Mouse (Mus musculus): ENCODE results near the gene Uvrag. TPM values are rescaled to one million over a fixed set of nuclear protein-coding genes. Genes with fewer than 3 reads are reported as not detected.

Gene Uvrag
- total and polyA plus RNA-seq, 3 experiments, result 15.0 to 19.5 TPM; not detected in 1

GRCm38 (mm10) chr7:99128965-99129364, 12.0 kb downstream of the Uvrag start:
- Histone ChIP-seq H3K27me3 (ENCODE audit: control insufficient read depth in 1 of 2, insufficient read depth in 2 of 2, low read length in 2 of 2) (no peaks in the 10 kb centered on the region), H3K36me3 (ENCODE audit: control insufficient read depth in 1 of 2, insufficient read depth in 2 of 2, low read length in 2 of 2) (no peaks in the 10 kb centered on the region; a peak in 1 of 4 replicates), H3K9me3 (replicated peaks; ENCODE audit: insufficient read depth, low read length) (no peaks in the 10 kb centered on the region), H3K9ac (ENCODE audit: control insufficient read depth, low read depth, low read length, poor library complexity, severe bottlenecking) (no peak overlapping the region), H3K4me3 (ENCODE audit: control insufficient read depth in 1 of 2, insufficient read depth in 1 of 2, low read depth in 2 of 2, low read length in 2 of 2) (no peak overlapping the region), H3K27ac (ENCODE audit: control insufficient read depth, low read depth, low read length) (no peak overlapping the region), H3K79me2 (ENCODE audit: control insufficient read depth, insufficient read depth, low read length, poor library complexity) (peaks cover 2% of the 10 kb centered on the region; the same call in 1 of the 2 replicates), H3K4me1 (ENCODE audit: control insufficient read depth in 1 of 2, insufficient read depth in 2 of 2, low read length in 2 of 2) (no peaks in the 10 kb centered on the region)
- no peak for DNase-seq (ENCODE audit: low read depth, low spot score)
- TF ChIP-seq SIN3A (IDR thresholded peaks at IDR 0.05; ENCODE audit: low read length) (no peak), ETS1 (IDR thresholded peaks at IDR 0.05; ENCODE audit: low read depth, low read length) (no peak), USF2 (IDR thresholded peaks at IDR 0.05; ENCODE audit: borderline replicate concordance in 1 of 2, insufficient read depth in 1 of 2, low read depth in 1 of 2, low read length in 2 of 2) (no peak), ELF1 (IDR thresholded peaks at IDR 0.05; ENCODE audit: low read depth, low read length) (no peak), EP300 (IDR thresholded peaks at IDR 0.05; ENCODE audit: low read depth in 1 of 2, low read length in 2 of 2) (no peak), NELFE (IDR thresholded peaks at IDR 0.05; ENCODE audit: low read depth, low read length) (no peak), TCF12 (IDR thresholded peaks at IDR 0.05; ENCODE audit: low read depth, low read length) (no peak), POLR2AphosphoS2 (IDR thresholded peaks at IDR 0.05; ENCODE audit: low read length) (no peak), JUND (IDR thresholded peaks at IDR 0.05; ENCODE audit: low read depth, low read length) (no peak), TBP (IDR thresholded peaks at IDR 0.05; ENCODE audit: low read depth, low read length) (no peak), MAX (IDR thresholded peaks at IDR 0.05; ENCODE audit: low read length) (no peak), POLR2A (IDR thresholded peaks at IDR 0.05; ENCODE audit: control insufficient read depth in 1 of 2, insufficient read depth in 1 of 2, low read depth in 1 of 2, low read length in 2 of 2, poor library complexity in 1 of 2) (no peak), MXI1 (IDR thresholded peaks at IDR 0.05; ENCODE audit: low read depth, low read length) (no peak), CHD2 (IDR thresholded peaks at IDR 0.05; ENCODE audit: low read length) (no peak), MAZ (IDR thresholded peaks at IDR 0.05; ENCODE audit: low read depth, low read length) (no peak), ZKSCAN1 (IDR thresholded peaks at IDR 0.05; ENCODE audit: low read depth, low read length) (no peak), ZC3H11A (IDR thresholded peaks at IDR 0.05; ENCODE audit: low read depth, low read length) (no peak), CTCF (IDR thresholded peaks at IDR 0.05 in 2 of 3, conservative IDR thresholded peaks at IDR 0.05 in 1 of 3; ENCODE audit: control insufficient read depth in 1 of 3, insufficient read depth in 1 of 3, low read depth in 2 of 3, low read length in 3 of 3, poor library complexity in 1 of 3, severe bottlenecking in 1 of 3) (no peak), NRF1 (IDR thresholded peaks at IDR 0.05; ENCODE audit: insufficient read depth, low read depth, low read length, poor library complexity, severe bottlenecking) (no peak), E2F4 (IDR thresholded peaks at IDR 0.05; ENCODE audit: borderline replicate concordance, low read depth, low read length) (no peak)
